Mouse (Mus musculus): ENCODE data around the gene Dntt. TPM values are rescaled to one million over a fixed set of nuclear protein-coding genes. Genes with fewer than 3 reads are reported as not detected.

Gene Dntt
- total RNA-seq, 1 experiment: not detected

DNA sequence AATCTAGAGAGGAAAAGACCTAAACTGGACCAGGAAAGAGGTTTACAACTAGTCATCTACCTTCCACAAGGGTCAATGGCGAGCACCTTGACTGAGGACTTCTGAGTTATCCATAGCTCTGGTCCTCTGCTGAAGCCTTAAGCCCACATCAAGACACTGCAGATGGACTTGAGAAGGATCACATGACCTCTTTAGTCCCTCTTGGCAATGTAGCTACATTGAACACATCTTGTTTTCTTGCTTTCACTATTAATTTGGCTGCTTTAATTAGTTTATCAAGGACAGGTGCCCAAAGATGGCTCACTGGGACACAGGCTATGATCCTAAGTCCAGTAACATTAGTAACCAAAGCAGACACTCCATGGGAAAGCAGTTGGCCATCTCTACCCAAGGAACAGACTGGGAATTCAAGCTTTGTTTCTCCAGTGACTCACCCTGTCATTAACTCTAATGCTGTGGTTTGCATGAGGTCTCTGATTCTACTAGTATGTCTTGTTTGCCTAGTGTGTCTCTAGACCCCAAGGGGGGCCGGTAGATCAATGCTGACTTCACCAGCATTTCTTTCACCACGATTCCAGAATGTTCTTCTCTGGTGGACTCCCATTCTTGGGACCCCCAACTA lies 25.3 kb upstream of the Dntt start:
- no peak for TF ChIP-seq ZNF384 (IDR thresholded peaks at IDR 0.05; ENCODE audit: low read depth, low read length)
- no peak for TF ChIP-seq ZC3H11A (IDR thresholded peaks at IDR 0.05; ENCODE audit: borderline replicate concordance, low read depth, low read length)
- no peak for TF ChIP-seq MAFK (IDR thresholded peaks at IDR 0.05; ENCODE audit: insufficient read depth, low read depth, low read length)
- no peak for TF ChIP-seq CHD2 (IDR thresholded peaks at IDR 0.05; ENCODE audit: low read depth, low read length)
- TF ChIP-seq HCFC1 (IDR thresholded peaks at IDR 0.05; ENCODE audit: borderline replicate concordance, insufficient read depth, low read length): no peak
- no peak overlapping the region for H3K27ac ChIP-seq (ENCODE audit: insufficient read depth, low read depth, low read length, poor library complexity, severe bottlenecking)
- H3K9ac ChIP-seq (ENCODE audit: insufficient read depth, low read depth, low read length, poor library complexity, severe bottlenecking): no peak overlapping the region
- H3K4me3 ChIP-seq (ENCODE audit: insufficient read depth in 1 of 2, low read depth in 1 of 2, low read length in 2 of 2, poor library complexity in 1 of 2, severe bottlenecking in 1 of 2): no peak overlapping the region
- peaks cover 2 to 7% of the 10 kb centered on the region in 2 experiments; a peak in 2 of 4 replicates for H3K4me1 ChIP-seq (ENCODE audit: control insufficient read depth in 2 of 2, insufficient read depth in 2 of 2, low read length in 2 of 2, poor library complexity in 1 of 2)
- H3K36me3 ChIP-seq (ENCODE audit: control insufficient read depth, insufficient read depth, low read length, poor library complexity, severe bottlenecking): no peaks in the 10 kb centered on the region
- DNase-seq (ENCODE audit: low read depth, low spot score): no peak
- in situ Hi-C loops (cut with MboI; ENCODE audit: low sequenced_read_pairs in 2 of 2, unreplicated experiment in 2 of 2): no loop called here
- H3K9me3 ChIP-seq (ENCODE audit: control insufficient read depth, insufficient read depth, low read depth, low read length): 0 out of 2 replicates have a peak, but pooled peaks cover 1% of the 10 kb centered on the region

DNA sequence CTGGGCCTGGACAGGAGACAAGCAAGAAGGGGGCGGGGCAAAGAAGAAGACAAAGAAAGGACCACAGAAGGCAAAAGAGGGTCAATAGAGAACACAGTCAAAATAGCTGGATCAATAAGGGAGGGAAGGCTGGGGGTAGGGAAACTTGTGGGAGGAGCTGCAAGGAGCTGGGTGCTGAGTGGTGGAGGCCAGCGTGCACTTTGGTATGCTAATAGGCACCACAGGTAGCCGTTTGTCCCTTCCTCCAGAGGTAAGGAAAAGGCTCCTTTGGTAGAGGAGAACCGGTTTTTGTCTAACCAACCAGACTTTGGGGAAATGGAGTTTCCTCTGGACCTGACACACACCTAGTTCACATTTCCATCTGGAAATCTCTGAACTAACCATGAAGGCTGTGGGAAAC lies 22.5 kb upstream of the Dntt start:
- in situ Hi-C loops (cut with MboI; ENCODE audit: low sequenced_read_pairs in 2 of 2, unreplicated experiment in 2 of 2): no loop called here
- TF ChIP-seq MAFK (IDR thresholded peaks at IDR 0.05; ENCODE audit: insufficient read depth, low read depth, low read length): no peak
- no peak for TF ChIP-seq HCFC1 (IDR thresholded peaks at IDR 0.05; ENCODE audit: borderline replicate concordance, insufficient read depth, low read length)
- TF ChIP-seq CHD2 (IDR thresholded peaks at IDR 0.05; ENCODE audit: low read depth, low read length): no peak
- TF ChIP-seq ZC3H11A (IDR thresholded peaks at IDR 0.05; ENCODE audit: borderline replicate concordance, low read depth, low read length): no peak
- no peak for TF ChIP-seq ZNF384 (IDR thresholded peaks at IDR 0.05; ENCODE audit: low read depth, low read length)
- no peaks in the 10 kb centered on the region for H3K36me3 ChIP-seq (ENCODE audit: control insufficient read depth, insufficient read depth, low read length, poor library complexity, severe bottlenecking)
- H3K27ac ChIP-seq (ENCODE audit: insufficient read depth, low read depth, low read length, poor library complexity, severe bottlenecking): peak overlapping the region; percentile 26; the same call in 1 of the 2 replicates
- peaks cover 2 to 12% of the 10 kb centered on the region in 2 experiments; a peak in 3 of 4 replicates for H3K4me1 ChIP-seq (ENCODE audit: control insufficient read depth in 2 of 2, insufficient read depth in 2 of 2, low read length in 2 of 2, poor library complexity in 1 of 2)
- H3K9me3 ChIP-seq (ENCODE audit: control insufficient read depth, insufficient read depth, low read depth, low read length): no peaks in the 10 kb centered on the region
- H3K4me3 ChIP-seq (ENCODE audit: insufficient read depth in 1 of 2, low read depth in 1 of 2, low read length in 2 of 2, poor library complexity in 1 of 2, severe bottlenecking in 1 of 2): no peak overlapping the region
- DNase-seq (ENCODE audit: low read depth, low spot score): peak; percentile 43
- no peak overlapping the region for H3K9ac ChIP-seq (ENCODE audit: insufficient read depth, low read depth, low read length, poor library complexity, severe bottlenecking)

- in situ Hi-C loops (cut with MboI; ENCODE audit: low sequenced_read_pairs in 2 of 2, unreplicated experiment in 2 of 2): no loop called here
- no peaks in the 10 kb centered on the region for H3K36me3 ChIP-seq (ENCODE audit: control insufficient read depth, insufficient read depth, low read length, poor library complexity, severe bottlenecking)
- H3K9ac ChIP-seq (ENCODE audit: insufficient read depth, low read depth, low read length, poor library complexity, severe bottlenecking): no peak overlapping the region
- H3K9me3 ChIP-seq (ENCODE audit: control insufficient read depth, insufficient read depth, low read depth, low read length): no peaks in the 10 kb centered on the region
- H3K27ac ChIP-seq (ENCODE audit: insufficient read depth, low read depth, low read length, poor library complexity, severe bottlenecking): no peak overlapping the region
- H3K4me3 ChIP-seq (ENCODE audit: insufficient read depth in 1 of 2, low read depth in 1 of 2, low read length in 2 of 2, poor library complexity in 1 of 2, severe bottlenecking in 1 of 2): no peak overlapping the region
- TF ChIP-seq ZC3H11A (IDR thresholded peaks at IDR 0.05; ENCODE audit: borderline replicate concordance, low read depth, low read length): no peak
- no peak for TF ChIP-seq ZNF384 (IDR thresholded peaks at IDR 0.05; ENCODE audit: low read depth, low read length)
- TF ChIP-seq CHD2 (IDR thresholded peaks at IDR 0.05; ENCODE audit: low read depth, low read length): no peak
- no peak for TF ChIP-seq HCFC1 (IDR thresholded peaks at IDR 0.05; ENCODE audit: borderline replicate concordance, insufficient read depth, low read length)
- TF ChIP-seq MAFK (IDR thresholded peaks at IDR 0.05; ENCODE audit: insufficient read depth, low read depth, low read length): no peak
- no peak for DNase-seq (ENCODE audit: low read depth, low spot score)
- peaks cover 4 to 14% of the 10 kb centered on the region in 2 experiments for H3K4me1 ChIP-seq (ENCODE audit: control insufficient read depth in 2 of 2, insufficient read depth in 2 of 2, low read length in 2 of 2, poor library complexity in 1 of 2)
Observed at GRCm38 (mm10) chr19:41007326-41007725, 21.7 kb upstream of the Dntt start.

- no peak overlapping the region for H3K9ac ChIP-seq (ENCODE audit: insufficient read depth, low read depth, low read length, poor library complexity, severe bottlenecking)
- H3K36me3 ChIP-seq (ENCODE audit: control insufficient read depth, insufficient read depth, low read length, poor library complexity, severe bottlenecking): no peaks in the 10 kb centered on the region
- no peak overlapping the region for H3K27ac ChIP-seq (ENCODE audit: insufficient read depth, low read depth, low read length, poor library complexity, severe bottlenecking)
- H3K4me3 ChIP-seq (ENCODE audit: insufficient read depth in 1 of 2, low read depth in 1 of 2, low read length in 2 of 2, poor library complexity in 1 of 2, severe bottlenecking in 1 of 2): no peak overlapping the region
- no peaks in the 10 kb centered on the region for H3K9me3 ChIP-seq (ENCODE audit: control insufficient read depth, insufficient read depth, low read depth, low read length)
- no peak for DNase-seq (ENCODE audit: low read depth, low spot score)
- TF ChIP-seq ZNF384 (IDR thresholded peaks at IDR 0.05; ENCODE audit: low read depth, low read length) (no peak), HCFC1 (IDR thresholded peaks at IDR 0.05; ENCODE audit: borderline replicate concordance, insufficient read depth, low read length) (no peak), CHD2 (IDR thresholded peaks at IDR 0.05; ENCODE audit: low read depth, low read length) (no peak), ZC3H11A (IDR thresholded peaks at IDR 0.05; ENCODE audit: borderline replicate concordance, low read depth, low read length) (no peak), MAFK (IDR thresholded peaks at IDR 0.05; ENCODE audit: insufficient read depth, low read depth, low read length) (no peak)
- peaks cover 8 to 17% of the 10 kb centered on the region in 2 experiments for H3K4me1 ChIP-seq (ENCODE audit: control insufficient read depth in 2 of 2, insufficient read depth in 2 of 2, low read length in 2 of 2, poor library complexity in 1 of 2)
- in situ Hi-C loops (cut with MboI; ENCODE audit: low sequenced_read_pairs in 2 of 2, unreplicated experiment in 2 of 2): no loop called here
Observed at GRCm38 (mm10) chr19:41007733-41008132, 21.3 kb upstream of the Dntt start.
